Mouse (Mus musculus) hindbrain, embryonic 12.5 days (tissue): ENCODE measurements at regions not wholly inside any gene's neighbourhood (a gene's known extent, or its start where the extent isn't known, plus 50 kb on each side); places are given as distances from the start of the nearest gene placed in this dataset.

Experiments used
- ATAC-seq: fragments of 200-750 bp; cut with Nextera tagmentation; 2 replicates; pipeline ENCODE4 v1.8.0; 2017; ENCODE audit warnings: moderate TSS enrichment; ENCODE audit not compliant: low FRiP score
- H3K27ac ChIP-seq: fragments of 300-500 bp; sonication (generic); 2 replicates; pipeline ENCODE4 v1.5.1; 2016; ENCODE audit warnings: mild to moderate bottlenecking
- H3K27me3 ChIP-seq: fragments of 300-500 bp; sonication (generic); 2 replicates; pipeline ENCODE4 v1.6.1; 2016; ENCODE audit warnings: mild to moderate bottlenecking
- H3K36me3 ChIP-seq: fragments of 300-500 bp; sonication (generic); 2 replicates; pipeline ENCODE4 v1.6.1; 2016; ENCODE audit warnings: mild to moderate bottlenecking
- H3K4me1 ChIP-seq: fragments of 300-500 bp; sonication (generic); 2 replicates; pipeline ENCODE4 v1.6.1; 2016
- H3K4me2 ChIP-seq: fragments of 300-500 bp; sonication (generic); replicated peaks from 2 replicates; pipeline ENCODE4 v1.6.1; 2016; ENCODE audit warnings: mild to moderate bottlenecking
- H3K4me3 ChIP-seq: fragments of 300-500 bp; sonication (generic); 2 replicates; pipeline ENCODE4 v1.5.1; 2016; ENCODE audit warnings: mild to moderate bottlenecking
- H3K9ac ChIP-seq: fragments of 300-500 bp; sonication (generic); 2 replicates; pipeline ENCODE4 v1.6.1; 2016; ENCODE audit warnings: mild to moderate bottlenecking, moderate library complexity
- H3K9me3 ChIP-seq: fragments of 300-500 bp; sonication (generic); replicated peaks from 2 replicates; pipeline ENCODE4 v1.6.1; 2016; ENCODE audit warnings: mild to moderate bottlenecking
- WGBS: fragments of 180-500 bp; shearing (Covaris S2); methylation state at CpG from one replicate; pipeline ENCODE4 v1.1.7; 2016; 5-methylcytosine and 5-hydroxymethylcytosine counted together

GRCm38 (mm10) chr9:67708246-67708960, 50.8 kb upstream of the C2cd4b start:
- no peak for ATAC-seq
- Histone ChIP-seq H3K4me2 (no peak overlapping the region), H3K27me3 (no peaks in the 10 kb centered on the region), H3K9me3 (no peaks in the 10 kb centered on the region), H3K4me3 (no peak overlapping the region), H3K9ac (no peak overlapping the region), H3K4me1 (no peaks in the 10 kb centered on the region; the same call in 1 of the 2 replicates), H3K36me3 (no peaks in the 10 kb centered on the region), H3K27ac (no peak overlapping the region; the same call in 1 of the 2 replicates)
- WGBS: 49% methylated on average over 5 of the region's 5 CpGs
